Mouse (Mus musculus) retina, embryonic 14.5 days (tissue): ENCODE measurements around the gene Abcb5.
"Not testable (repeated sequence)": the region's sequence is repeated elsewhere in the genome, so short reads cannot be mapped to it uniquely, and the experiment has no call there.

Experiments
- DNase-seq: peaks from one replicate; pipeline ENCODE4 v3.0.0-alpha.2; 2015; ENCODE audit warnings: low spot score

Gene Abcb5

GRCm38 (mm10) chr12:118966321-118966720, at the start of gene Abcb5:
Gene Abcb5 (minus strand): TSS chr12:118966421.
- no peak for DNase-seq

- no peak for DNase-seq
Observed at GRCm38 (mm10) chr12:118999230-118999629, 33.0 kb upstream of the Abcb5 start.

DNA sequence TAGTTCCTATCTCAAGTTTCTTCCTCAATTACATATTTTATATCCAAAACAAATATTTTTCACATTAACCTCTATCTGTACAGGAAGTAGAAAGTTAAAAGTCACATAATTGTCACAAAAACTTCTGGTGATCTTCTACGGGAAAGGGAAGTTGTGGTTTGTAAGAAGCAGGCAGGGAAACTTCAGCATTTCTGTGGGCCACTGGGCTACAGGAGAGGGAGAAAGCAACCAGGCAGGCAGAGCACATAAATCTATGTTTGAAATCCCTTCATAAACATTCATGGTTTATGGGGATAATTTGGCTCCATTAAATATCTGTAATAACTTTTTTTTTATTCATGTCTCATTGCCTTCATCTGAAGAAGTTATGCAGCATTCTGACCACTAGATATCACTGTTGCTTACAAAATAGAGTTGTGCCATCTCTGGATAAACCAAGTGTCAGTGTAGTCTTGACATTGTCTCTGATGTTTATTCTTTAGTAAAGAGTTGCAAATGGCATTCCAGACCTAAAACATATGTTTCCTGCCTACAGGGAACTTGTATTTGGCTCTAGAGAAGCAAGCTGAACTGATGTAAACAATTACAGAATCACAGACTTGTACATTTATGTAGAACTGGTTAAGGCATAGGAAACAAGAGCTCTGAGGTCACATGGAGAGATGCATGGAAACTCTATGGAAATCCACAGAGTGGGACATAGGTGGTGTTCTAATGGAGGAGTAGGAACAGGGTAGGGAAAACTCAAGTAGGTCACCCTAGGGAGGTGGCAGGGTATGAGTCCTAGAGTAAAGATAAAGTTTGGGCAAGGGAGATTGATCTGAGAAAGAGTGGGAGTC, 28.3 kb upstream of the Abcb5 start:
- peak; percentile 60 for DNase-seq

DNA sequence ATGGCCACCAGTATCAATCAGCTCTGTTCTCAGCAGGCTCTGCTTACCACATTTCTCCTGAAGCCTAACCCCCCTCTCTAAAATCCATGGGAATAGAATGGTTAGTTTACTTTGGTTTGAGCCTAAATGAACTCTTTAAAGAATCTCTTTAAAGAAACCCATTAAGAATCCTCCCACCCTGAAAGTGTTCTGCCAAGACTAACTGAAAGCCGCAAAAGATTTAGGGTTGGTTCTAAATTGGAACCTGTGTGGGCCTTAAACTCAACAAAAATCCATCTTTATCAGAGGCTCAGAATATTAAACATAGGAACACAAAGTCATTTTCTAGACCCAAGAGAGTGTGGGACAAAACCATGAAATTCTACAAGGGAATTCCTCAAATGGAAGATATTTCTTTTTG, 18.6 kb upstream of the Abcb5 start:
- no peak for DNase-seq

DNA sequence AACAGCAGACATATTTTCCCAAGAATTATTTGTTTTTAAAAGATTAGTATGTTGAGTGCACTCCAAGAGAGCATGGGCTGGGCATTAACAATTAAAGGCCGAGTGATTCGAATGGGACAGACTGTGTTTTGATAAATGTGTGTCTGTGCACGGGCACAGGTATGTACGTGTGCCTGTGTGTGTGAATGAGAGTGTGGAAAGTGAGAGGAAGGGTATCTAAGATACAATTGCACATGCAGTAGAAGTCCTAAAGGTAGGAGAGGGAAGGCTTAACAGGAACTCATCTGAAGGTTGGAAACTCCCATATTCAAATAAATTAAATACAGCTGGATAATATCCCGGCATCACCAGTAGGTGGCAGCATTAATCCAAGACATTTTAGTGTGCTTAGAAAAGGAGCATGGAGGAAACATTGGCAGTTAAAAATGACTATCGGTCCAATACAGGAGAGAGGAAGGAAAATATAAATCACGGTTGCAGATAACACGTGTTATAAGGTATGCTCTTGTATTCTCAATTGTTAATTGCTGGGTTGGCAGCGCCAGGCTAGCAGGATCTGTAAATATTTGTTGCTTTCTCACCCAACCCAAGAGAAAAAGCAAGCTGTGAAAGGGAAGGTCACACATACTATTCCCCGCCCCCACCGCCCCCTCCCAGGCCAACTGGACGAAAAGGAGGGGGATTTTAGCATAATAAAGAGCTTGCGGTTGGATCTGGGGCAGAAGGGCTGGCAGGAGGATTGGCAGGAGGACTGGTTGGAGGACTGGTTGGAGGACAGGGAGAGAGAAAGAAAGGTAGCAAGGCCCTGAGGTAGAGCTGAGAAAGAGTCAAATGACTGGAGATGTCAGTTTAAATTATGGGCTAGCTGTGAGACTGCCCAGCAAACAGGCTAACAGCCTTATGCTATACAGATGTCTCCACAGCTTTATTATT, 35.6 kb downstream of the Abcb5 start:
- DNase-seq, result peak; percentile 94

- DNase-seq, result peak; percentile 82
Observed at GRCm38 (mm10) chr12:118926813-118927281, 39.4 kb downstream of the Abcb5 start.

- not testable (repeated sequence) for DNase-seq
Observed at GRCm38 (mm10) chr12:118923874-118924273, 42.3 kb downstream of the Abcb5 start.

- DNase-seq, result no peak
Observed at GRCm38 (mm10) chr12:118917771-118918170, 48.5 kb downstream of the Abcb5 start.

GRCm38 (mm10) chr12:118910360-118910759, 55.9 kb downstream of the Abcb5 start:
- DNase-seq, result no peak

- DNase-seq, result no peak
Observed at GRCm38 (mm10) chr12:118902249-118902648, 64.0 kb downstream of the Abcb5 start.

GRCm38 (mm10) chr12:118887964-118888363, 78.3 kb downstream of the Abcb5 start:
- DNase-seq, result no peak

DNA sequence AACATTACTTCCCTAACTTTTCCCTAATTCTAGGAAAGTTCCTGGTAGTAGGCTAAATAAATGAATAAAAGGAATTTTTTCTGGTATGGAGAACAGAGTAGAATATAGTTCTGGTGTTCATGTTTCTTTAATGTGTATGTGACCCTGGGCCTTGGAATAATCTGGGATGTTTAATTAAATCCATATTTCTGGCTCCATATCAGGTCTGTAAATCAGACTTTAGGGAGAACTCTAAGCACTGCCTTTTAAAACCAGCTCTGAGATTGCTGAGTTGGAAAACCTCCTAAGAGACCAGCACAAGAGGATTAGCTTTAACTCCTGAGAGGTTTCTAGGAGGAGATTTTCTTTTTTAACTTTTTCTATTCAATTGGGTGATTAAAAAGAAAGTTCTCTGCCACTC, 83.4 kb downstream of the Abcb5 start:
- DNase-seq, result no peak

DNA sequence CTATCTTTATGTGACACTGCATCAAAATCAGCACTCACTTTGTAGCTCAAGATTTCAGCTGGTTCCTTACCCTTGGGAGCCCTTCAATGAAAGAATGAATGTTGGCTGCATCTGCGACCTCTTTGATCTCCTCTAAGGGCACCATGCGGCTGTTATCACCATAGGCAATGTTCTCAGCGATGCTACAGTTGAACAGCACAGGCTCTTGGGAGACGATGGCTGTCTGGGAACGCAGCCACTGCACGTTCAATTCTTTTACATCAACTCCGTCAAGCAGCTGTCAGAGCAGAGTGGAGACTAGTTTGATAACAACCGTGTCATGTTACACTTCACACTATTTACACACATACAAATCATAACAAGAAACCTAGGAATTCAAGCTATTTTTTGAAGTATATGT, 93.5 kb downstream of the Abcb5 start:
- DNase-seq, result no peak

- peak; percentile 30 for DNase-seq
Observed at GRCm38 (mm10) chr12:118856151-118856550, 110.1 kb downstream of the Abcb5 start.

DNA sequence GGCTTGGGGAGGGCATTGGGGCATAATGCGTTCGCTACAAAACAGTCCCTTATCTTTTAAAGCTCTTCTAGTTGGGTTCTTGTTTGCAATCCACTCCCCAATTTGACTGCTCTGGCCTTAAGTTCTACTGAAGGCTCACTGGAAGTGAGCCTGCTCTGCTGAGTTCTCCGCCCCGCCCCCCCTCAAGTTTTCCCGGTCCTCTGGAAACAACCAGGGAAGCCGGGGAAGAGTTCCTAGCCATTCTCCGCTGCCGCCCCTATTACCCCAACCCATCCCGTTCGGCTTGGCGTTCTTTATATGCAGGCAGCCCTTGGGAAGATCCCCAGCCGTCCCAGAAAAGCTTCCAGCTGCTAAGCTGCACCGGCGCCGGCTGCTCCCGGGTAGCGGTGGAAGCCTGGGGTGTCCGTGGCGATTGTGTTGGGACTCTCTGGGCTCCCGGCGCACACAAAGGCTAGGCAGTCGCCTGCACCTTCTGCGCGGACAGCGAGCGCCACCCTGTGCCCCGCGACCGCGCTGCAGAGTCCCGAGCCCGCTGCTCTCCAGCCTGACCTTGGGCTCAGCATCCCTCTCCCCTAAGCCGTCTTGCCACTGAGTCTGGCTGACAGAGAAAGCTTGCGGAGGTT, 111.3 kb downstream of the Abcb5 start:
- peak; percentile 94 for DNase-seq

DNA sequence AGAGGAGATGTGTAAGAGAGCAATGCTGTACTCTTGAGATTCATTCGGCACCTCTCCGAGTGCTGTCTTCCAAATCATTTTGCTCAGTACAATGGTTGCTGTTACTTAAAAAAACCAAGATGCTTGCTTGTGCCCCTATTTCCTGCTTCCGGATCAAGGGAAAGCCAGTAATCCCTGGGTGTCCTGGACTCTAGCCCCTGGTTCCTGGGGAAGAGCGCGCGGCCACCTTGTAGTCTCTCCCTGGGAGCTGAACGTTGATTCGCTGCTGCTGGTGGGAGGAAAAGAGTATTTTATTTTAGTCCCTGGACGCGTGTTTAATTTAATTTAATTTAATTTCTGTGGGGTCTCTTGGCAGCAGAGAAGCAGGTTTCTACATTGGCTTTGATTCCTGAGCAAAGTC, 111.8 kb downstream of the Abcb5 start:
- peak; percentile 39 for DNase-seq

GRCm38 (mm10) chr12:118853331-118853730, 112.9 kb downstream of the Abcb5 start:
- DNase-seq, result peak; percentile 5

DNA sequence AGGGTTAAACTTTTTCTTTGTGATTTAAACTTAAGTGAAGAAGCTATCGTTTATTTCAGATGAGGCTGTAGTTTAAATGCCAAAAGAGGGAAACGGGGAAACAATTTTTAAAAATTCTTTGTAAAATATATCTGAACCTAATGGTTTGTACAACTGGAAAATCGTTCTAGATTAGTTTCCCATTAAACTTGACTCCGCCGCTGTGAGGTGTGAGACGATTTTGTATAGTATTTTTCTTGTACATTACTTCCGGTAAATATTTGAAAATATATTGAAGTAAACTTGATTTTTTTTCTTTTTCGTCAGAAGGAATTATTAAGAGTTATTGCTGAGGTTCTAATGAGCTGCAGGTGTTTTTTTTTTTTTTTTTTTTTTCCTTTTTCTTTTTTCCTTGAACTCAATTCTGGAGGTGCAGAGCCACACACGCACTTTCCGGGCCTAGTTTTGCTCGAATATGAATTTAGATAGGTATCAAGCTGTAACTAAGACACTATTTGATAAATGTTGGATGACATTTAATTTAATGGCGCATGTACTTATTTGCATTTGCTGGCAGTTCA, 115.3 kb downstream of the Abcb5 start:
- DNase-seq, result peak; percentile 30

DNA sequence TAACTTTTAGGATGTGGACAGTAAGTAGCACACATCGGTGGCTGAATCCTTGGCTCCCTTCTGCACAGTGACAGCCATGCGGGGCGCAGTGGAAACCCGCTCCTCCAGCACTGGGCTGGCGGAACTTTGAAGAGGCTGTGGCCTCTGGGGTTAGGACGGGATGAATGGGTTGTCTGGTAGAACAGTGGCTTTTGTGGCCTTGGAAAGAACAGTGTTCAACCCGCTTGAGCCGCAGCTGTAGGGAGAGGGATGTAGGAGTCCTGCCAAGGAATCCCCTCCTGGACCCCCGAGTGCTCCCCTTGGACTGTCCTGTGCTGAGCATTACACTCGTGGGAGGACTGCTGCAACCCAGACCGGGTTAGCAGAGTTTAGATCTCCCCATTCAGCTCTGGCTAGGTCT, 116.2 kb downstream of the Abcb5 start:
- peak; percentile 49 for DNase-seq

DNA sequence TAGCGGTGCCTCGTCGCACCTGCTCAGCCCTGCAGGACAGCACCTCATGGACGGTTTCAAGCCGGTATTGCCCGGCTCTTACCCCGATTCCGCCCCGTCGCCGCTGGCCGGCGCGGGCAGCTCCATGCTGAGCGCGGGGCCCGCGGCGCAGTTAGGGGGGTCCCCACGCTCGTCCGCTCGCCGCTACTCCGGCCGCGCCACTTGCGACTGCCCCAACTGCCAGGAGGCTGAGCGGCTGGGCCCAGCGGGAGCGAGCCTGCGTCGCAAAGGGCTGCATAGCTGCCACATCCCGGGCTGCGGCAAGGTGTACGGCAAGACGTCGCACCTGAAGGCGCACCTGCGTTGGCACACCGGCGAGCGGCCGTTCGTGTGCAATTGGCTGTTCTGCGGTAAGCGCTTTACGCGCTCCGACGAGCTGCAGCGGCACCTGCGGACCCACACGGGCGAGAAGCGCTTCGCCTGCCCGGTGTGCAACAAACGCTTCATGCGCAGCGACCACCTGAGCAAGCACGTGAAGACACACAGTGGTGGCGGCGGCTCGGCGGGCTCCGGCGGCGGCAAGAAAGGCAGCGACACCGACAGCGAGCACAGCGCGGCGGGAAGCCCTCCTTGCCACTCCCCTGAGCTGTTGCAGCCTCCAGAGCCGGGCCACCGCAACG, 116.9 kb downstream of the Abcb5 start:
- peak; percentile 47 for DNase-seq

- DNase-seq, result peak; percentile 60
Observed at GRCm38 (mm10) chr12:118848496-118849202, 117.6 kb downstream of the Abcb5 start.
